Mouse (Mus musculus): Measurements from ENCODE around the gene Shroom3. TPM values are rescaled to one million over a fixed set of nuclear protein-coding genes. Genes with fewer than 3 reads are reported as not detected.

The Shroom3 gene
- polyA plus RNA-seq, 1 experiment from 2014 or later: 8.0 TPM

DNA sequence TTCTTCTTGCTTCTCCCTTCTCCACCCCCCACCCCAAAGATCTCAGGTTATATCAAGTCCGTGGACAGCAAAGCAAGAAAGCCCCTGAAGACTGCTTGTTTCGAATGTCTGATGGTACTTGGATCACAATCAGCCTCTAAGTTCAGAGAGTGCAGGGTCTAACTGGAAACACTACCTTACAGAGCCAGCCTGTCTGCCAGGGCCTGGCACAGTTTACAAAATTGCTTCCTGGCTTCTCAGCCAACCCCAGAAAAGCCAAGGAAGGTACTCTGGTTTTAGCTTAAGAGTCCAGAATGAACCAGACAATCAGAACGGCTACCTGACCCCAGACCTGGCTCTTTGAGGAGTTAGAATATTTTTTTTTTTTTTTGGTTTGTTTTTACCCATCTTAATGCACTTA lies 159.6 kb downstream of the Shroom3 start:
- Histone ChIP-seq H3K9ac (ENCODE audit: low read depth, low read length) (no peak overlapping the region), H3K36me3 (ENCODE audit: control insufficient read depth, insufficient read depth) (peaks cover 3% of the 10 kb centered on the region; the same call in 1 of the 2 replicates), H3K9me3 (ENCODE audit: control insufficient read depth) (no peaks in the 10 kb centered on the region), H3K4me1 (replicated peaks; ENCODE audit: control insufficient read depth, insufficient read depth, low read length) (peaks cover 8% of the 10 kb centered on the region; the same call in 1 of the 2 replicates), H3K4me3 (ENCODE audit: low read depth, low read length) (no peak overlapping the region), H3K4me2 (replicated peaks; ENCODE audit: low read depth) (no peak overlapping the region), H3K27me3 (replicated peaks; ENCODE audit: control insufficient read depth, insufficient read depth, low read length) (no peaks in the 10 kb centered on the region), H3K27ac (ENCODE audit: low read depth, low read length) (no peak overlapping the region)
- ATAC-seq: no peak
- no peak for TF ChIP-seq CTCF (IDR thresholded peaks at IDR 0.05; ENCODE audit: low read depth)
- 53% methylated on average over 3 of the region's 3 CpGs for WGBS

DNA sequence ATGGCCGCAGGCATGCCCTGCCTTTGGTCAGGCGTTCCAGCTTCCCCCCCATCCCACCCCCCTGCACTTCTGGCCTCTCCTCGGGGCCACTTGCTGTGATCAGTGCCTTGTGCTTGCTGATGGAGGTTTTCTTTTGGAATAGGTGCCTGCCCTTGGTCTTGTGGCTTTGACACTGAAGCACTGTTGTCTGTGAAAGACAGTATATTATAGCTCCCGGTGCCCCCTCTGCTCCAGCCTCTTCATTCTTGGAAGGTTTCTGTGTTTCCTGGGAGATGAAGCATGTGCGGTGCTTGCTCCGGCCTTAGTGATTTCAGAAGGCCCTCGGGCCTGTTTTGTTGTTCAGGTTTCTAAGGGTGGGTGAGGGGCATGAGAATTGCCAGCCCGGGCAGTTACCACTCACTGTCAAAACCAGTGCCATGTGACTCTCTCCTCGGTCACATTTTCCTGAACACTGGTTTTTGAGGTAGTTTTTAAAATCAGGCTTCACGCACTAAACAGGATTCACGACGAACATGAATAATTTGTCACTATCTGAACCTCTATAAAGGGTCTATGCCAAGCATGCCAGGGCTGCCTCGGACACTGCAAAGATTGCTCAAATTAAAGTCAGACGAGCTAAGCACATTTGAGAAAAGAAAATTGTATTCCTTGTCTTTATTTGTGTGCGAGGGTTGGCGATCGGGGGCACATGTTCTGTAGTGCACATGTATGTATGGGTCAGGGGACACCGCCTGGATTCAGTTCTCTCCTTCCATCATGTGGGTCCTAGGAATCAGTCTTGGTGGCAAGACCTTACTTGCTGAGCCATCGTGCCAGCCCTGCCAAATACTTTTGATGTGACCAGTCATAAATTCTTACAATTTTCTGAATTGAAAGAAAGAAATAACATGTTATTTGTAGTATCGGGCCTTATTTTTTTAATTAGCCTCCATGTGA lies 160.9 kb downstream of the Shroom3 start:
- no peak for TF ChIP-seq CTCF (IDR thresholded peaks at IDR 0.05; ENCODE audit: low read depth)
- WGBS: 73% methylated on average over 20 of the region's 20 CpGs
- H3K27ac ChIP-seq (ENCODE audit: low read depth, low read length): no peak overlapping the region; the same call in 1 of the 2 replicates
- no peak for ATAC-seq
- H3K4me2 ChIP-seq (replicated peaks; ENCODE audit: low read depth): no peak overlapping the region
- H3K27me3 ChIP-seq (replicated peaks; ENCODE audit: control insufficient read depth, insufficient read depth, low read length): no peaks in the 10 kb centered on the region
- H3K36me3 ChIP-seq (ENCODE audit: control insufficient read depth, insufficient read depth): peaks cover 3% of the 10 kb centered on the region; the same call in 1 of the 2 replicates
- no peaks in the 10 kb centered on the region for H3K9me3 ChIP-seq (ENCODE audit: control insufficient read depth)
- H3K4me3 ChIP-seq (ENCODE audit: low read depth, low read length): no peak overlapping the region
- 0 out of 2 replicates have a peak, but pooled peaks cover 2% of the 10 kb centered on the region for H3K4me1 ChIP-seq (replicated peaks; ENCODE audit: control insufficient read depth, insufficient read depth, low read length)
- no peak overlapping the region for H3K9ac ChIP-seq (ENCODE audit: low read depth, low read length)

DNA sequence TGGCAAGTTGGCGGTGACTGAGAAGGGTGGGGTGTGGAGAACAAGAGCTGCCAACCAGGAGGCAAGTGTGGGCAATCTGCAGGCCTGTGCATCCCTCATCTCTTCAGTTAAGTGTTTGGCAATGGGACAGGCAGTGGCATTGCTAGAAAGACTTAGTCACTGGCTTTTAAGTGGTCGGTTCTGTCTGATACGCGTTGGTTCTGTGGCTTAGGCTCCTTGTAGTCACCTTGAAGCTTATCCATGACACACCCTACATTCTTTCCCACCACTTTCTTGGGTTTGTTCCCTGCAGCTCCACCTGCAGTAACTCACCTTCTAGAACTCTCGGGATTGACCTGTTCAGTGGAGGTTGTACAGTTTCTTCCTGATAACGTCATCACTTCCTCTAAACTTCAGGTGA lies 166.5 kb downstream of the Shroom3 start:
- no peak for ATAC-seq
- Histone ChIP-seq H3K4me3 (ENCODE audit: low read depth, low read length) (no peak overlapping the region), H3K4me1 (replicated peaks; ENCODE audit: control insufficient read depth, insufficient read depth, low read length) (no peaks in the 10 kb centered on the region), H3K27me3 (replicated peaks; ENCODE audit: control insufficient read depth, insufficient read depth, low read length) (no peaks in the 10 kb centered on the region), H3K9ac (ENCODE audit: low read depth, low read length) (no peak overlapping the region), H3K4me2 (replicated peaks; ENCODE audit: low read depth) (no peak overlapping the region), H3K36me3 (ENCODE audit: control insufficient read depth, insufficient read depth) (peaks cover 3% of the 10 kb centered on the region; the same call in 1 of the 2 replicates), H3K27ac (ENCODE audit: low read depth, low read length) (no peak overlapping the region), H3K9me3 (ENCODE audit: control insufficient read depth) (no peaks in the 10 kb centered on the region)
- WGBS: 65% methylated on average over 6 of the region's 6 CpGs
- TF ChIP-seq CTCF (IDR thresholded peaks at IDR 0.05; ENCODE audit: low read depth): no peak

DNA sequence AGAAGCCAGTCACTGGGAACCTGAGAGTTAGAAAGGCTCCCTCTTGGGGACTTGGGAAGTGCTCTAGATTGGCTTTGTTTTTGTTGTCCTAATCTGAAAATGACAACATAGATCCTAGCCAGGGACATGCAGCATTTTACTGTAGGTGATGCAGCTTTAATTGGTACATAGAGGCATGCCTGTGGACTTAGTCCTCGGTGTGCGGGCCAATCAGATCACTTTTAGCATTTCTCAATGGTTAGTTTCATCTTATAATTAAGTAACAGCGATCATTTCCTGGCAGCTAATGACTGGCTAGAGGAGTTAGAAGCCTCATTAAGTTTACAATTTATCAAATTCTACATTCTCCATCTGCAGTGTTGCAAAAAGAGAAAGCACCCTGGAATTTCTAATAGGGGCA lies 167.7 kb downstream of the Shroom3 start:
- Histone ChIP-seq H3K36me3 (ENCODE audit: control insufficient read depth, insufficient read depth) (no peaks in the 10 kb centered on the region), H3K4me1 (replicated peaks; ENCODE audit: control insufficient read depth, insufficient read depth, low read length) (no peaks in the 10 kb centered on the region), H3K27me3 (replicated peaks; ENCODE audit: control insufficient read depth, insufficient read depth, low read length) (no peaks in the 10 kb centered on the region), H3K9ac (ENCODE audit: low read depth, low read length) (no peak overlapping the region), H3K9me3 (ENCODE audit: control insufficient read depth) (no peaks in the 10 kb centered on the region), H3K4me2 (replicated peaks; ENCODE audit: low read depth) (no peak overlapping the region), H3K27ac (ENCODE audit: low read depth, low read length) (no peak overlapping the region), H3K4me3 (ENCODE audit: low read depth, low read length) (no peak overlapping the region)
- no peak for TF ChIP-seq CTCF (IDR thresholded peaks at IDR 0.05; ENCODE audit: low read depth)
- ATAC-seq: no peak
- 68% methylated on average over 3 of the region's 3 CpGs for WGBS

DNA sequence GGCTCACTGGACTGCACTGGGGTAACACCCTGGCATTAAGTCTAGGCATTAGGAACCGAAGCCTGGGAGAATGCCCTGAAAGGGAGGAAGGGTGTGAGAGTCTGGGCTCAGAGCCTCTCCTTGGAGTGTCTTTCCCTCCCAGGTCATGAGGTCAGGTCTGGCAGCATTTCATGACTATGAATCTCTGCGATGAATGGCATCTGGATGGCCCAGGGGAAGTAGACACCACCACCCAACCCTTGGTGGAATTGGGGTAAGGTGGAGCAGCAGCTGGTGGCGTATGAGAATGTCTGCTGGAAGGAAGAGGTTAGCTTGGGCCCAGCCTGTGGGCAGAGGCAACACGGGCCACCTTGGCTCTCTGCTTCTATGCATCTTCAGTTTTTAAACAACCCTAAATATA lies 171.7 kb downstream of the Shroom3 start:
- ATAC-seq: no peak
- TF ChIP-seq CTCF (IDR thresholded peaks at IDR 0.05; ENCODE audit: low read depth): no peak

DNA sequence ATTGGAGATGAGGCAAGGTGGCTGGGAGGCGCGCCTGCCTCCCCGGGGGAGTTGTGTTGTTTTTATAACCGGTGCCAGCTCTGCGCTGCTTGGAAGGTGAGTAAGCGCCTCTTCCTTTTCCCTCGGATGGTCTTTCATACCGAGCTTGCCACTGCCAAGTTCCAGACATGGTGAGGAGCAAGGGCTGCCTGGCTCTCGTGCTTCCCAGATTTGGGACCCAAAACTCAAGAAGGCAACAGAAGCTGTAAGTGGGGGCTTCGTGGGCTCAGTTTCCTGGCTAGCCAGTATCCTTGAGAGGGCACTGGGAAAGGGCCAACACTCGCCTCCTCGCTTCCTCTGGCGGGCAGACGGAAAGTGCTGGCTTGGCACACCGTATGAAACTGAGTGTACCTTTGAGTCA lies 173.1 kb downstream of the Shroom3 start:
- no peak overlapping the region for H3K4me2 ChIP-seq (replicated peaks; ENCODE audit: low read depth)
- no peak overlapping the region for H3K4me3 ChIP-seq (ENCODE audit: low read depth, low read length)
- no peaks in the 10 kb centered on the region for H3K36me3 ChIP-seq (ENCODE audit: control insufficient read depth, insufficient read depth)
- H3K9ac ChIP-seq (ENCODE audit: low read depth, low read length): no peak overlapping the region
- no peak for ATAC-seq
- no peak overlapping the region for H3K27ac ChIP-seq (ENCODE audit: low read depth, low read length)
- no peaks in the 10 kb centered on the region for H3K9me3 ChIP-seq (ENCODE audit: control insufficient read depth)
- WGBS: 51% methylated on average over 15 of the region's 15 CpGs
- H3K4me1 ChIP-seq (replicated peaks; ENCODE audit: control insufficient read depth, insufficient read depth, low read length): no peaks in the 10 kb centered on the region
- no peak for TF ChIP-seq CTCF (IDR thresholded peaks at IDR 0.05; ENCODE audit: low read depth)
- no peaks in the 10 kb centered on the region for H3K27me3 ChIP-seq (replicated peaks; ENCODE audit: control insufficient read depth, insufficient read depth, low read length)

More for the DNA sequence above, 171.7 kb downstream of the Shroom3 start:
- Histone ChIP-seq H3K27ac (ENCODE audit: low read depth, low read length) (no peak overlapping the region), H3K9me3 (ENCODE audit: control insufficient read depth) (no peaks in the 10 kb centered on the region), H3K4me1 (replicated peaks; ENCODE audit: control insufficient read depth, insufficient read depth, low read length) (no peaks in the 10 kb centered on the region), H3K4me3 (ENCODE audit: low read depth, low read length) (no peak overlapping the region), H3K4me2 (replicated peaks; ENCODE audit: low read depth) (no peak overlapping the region), H3K9ac (ENCODE audit: low read depth, low read length) (no peak overlapping the region), H3K27me3 (replicated peaks; ENCODE audit: control insufficient read depth, insufficient read depth, low read length) (no peaks in the 10 kb centered on the region), H3K36me3 (ENCODE audit: control insufficient read depth, insufficient read depth) (no peaks in the 10 kb centered on the region)
- 67% methylated on average over 4 of the region's 4 CpGs for WGBS
